Mouse (Mus musculus): ENCODE data around the gene Siah3. TPM values are rescaled to one million over a fixed set of nuclear protein-coding genes. Genes with fewer than 3 reads are reported as not detected.

Gene Siah3
- total RNA-seq, 2 experiments from 2014 or later: 0.07 TPM; not detected in 1

GRCm38 (mm10) chr14:75461770-75462169 lies 6.0 kb downstream of the Siah3 start:
- intact Hi-C loops (cut with DNase I): no loop called here
- DNase-seq: no peak

DNA sequence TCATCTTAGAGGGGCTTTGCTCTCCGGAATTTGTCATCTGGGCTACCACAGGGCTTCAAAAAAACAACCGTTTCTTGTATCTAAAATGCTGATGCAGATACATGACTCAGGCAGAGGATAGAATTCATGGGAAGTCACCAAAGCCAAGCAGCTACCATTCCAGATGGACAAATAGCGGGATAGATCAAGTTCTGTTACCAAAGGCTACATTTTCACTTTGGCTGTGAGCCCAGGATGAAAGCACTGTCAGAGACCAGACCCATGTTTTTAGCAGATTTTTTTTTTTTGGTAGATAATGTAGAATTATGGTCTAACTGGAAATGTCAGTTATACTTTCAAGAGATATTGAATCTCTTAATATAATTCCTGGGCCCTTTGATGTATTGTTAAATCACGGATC lies 7.4 kb downstream of the Siah3 start:
- intact Hi-C loops (cut with DNase I): no loop called here

GRCm38 (mm10) chr14:75468941-75469340 lies 13.2 kb downstream of the Siah3 start:
- intact Hi-C loops (cut with DNase I): no loop called here
- no peak for DNase-seq

More for the DNA sequence above, 7.4 kb downstream of the Siah3 start:
- no peak for DNase-seq

- DNase-seq: peak; percentile 11 to 17
- intact Hi-C loops (cut with DNase I): no loop called here
Observed at GRCm38 (mm10) chr14:75473061-75473930, 17.5 kb downstream of the Siah3 start.

DNA sequence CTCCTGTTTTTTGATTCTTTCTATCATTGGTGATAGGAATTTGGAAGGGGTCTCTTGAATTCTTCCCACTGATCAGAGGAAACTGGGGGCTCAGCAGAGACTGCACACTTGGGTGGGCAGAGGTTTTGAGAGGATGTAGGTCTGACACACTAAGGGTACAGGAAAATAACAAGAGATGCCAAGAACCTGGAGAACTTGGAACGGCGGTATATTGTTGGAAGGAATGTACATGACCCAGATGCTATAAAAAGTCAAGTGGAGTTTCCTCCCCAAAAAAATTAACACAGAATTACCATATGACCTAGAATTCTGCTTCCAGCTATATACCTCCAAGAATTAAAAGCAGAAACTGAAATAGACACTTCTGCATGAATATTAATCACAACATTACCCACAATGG lies 20.1 kb downstream of the Siah3 start:
- intact Hi-C loops (cut with DNase I): no loop called here
- DNase-seq: no peak

DNA sequence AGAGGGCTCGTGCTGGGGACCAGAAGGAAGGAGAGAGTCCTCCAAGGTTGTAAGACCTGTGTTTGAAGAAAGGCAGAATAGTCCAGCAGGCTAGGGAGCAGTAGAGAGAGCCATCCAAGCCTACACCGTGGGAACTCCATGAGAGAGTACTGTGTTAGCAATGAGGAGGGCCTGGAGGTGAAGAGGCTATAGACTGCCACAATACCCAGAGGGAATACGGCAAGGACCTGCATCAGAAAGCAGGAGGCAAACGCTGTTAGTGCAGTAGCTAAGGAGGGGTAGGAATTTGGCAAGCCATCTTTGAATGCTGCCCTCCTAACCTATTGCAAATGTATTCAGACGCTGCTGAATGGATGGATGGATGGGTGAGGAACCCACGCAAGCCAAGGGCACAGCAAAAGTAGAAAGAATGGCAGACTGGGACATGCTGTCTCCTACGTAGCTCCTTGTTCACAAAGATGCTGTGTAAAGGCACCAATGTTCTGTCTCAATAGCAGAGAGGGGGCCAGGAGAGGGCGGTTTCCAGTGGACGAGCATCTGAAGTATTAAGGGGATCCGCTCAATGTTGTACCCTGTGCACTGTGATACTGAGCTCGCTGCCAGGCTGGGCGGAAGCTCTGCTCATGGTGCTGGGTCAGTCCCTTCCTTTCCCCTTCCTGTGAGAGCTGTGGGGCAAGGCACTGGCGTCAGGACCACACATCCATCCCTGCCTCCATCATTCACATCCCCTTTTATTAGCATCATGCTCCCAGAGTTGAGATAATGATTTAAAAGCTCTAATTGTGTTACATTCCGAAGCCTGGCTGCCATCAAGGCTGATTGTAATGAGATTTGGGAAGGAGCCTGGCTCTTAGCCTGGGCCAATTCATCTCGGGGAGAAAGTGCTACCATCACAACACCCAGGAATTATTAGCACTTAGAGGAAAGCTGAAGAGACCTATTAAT lies 26.7 kb downstream of the Siah3 start:
- intact Hi-C loops (cut with DNase I): no loop called here

GRCm38 (mm10) chr14:75483176-75483546 lies 27.4 kb downstream of the Siah3 start:
- intact Hi-C loops (cut with DNase I): no loop called here
- no peak for DNase-seq

More for the DNA sequence above, 26.7 kb downstream of the Siah3 start:
- no peak for DNase-seq

GRCm38 (mm10) chr14:75487932-75488331 lies 32.1 kb downstream of the Siah3 start:
- intact Hi-C loops (cut with DNase I): no loop called here
- DNase-seq: no peak

DNA sequence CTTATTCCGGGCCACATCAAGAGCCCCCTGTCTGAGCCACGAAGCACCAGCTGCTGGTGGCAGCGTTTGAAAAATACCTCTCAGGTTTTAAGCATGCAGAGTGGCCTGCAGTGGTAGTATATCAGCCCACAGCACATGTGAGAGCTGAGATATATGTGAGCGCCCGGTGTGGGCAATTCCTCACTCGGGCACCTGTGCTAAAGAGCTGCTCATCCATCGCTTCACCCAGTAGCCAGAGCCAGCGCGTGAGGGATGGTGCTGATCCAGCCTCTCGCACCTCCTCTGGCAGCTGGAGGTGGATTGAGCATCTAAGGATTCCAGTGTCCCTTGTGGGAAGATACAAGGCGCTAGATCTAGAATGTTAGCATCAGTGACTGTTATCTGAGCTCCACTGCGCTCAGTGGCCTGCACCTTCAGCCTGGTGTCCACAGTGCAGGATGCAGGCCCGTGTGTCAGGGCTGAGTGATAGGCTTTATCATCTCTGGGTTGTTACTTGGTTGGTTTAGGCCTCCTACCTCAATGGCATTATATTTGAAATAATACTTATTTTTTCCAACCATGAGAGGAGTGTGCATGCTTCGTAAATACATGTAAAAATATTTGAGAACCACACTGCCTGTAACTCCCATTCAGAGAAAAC lies 37.9 kb downstream of the Siah3 start:
- intact Hi-C loops (cut with DNase I): no loop called here
- DNase-seq: no peak

- no peak for DNase-seq
- intact Hi-C loops (cut with DNase I): no loop called here
Observed at GRCm38 (mm10) chr14:75494926-75495325, 39.1 kb downstream of the Siah3 start.

- intact Hi-C loops (cut with DNase I): no loop called here
- DNase-seq: no peak
Observed at GRCm38 (mm10) chr14:75501501-75501990, 45.8 kb downstream of the Siah3 start.

- intact Hi-C loops (cut with DNase I): no loop called here
- peak; percentile 72 to 75 for DNase-seq
Observed at GRCm38 (mm10) chr14:75502446-75502845, 46.7 kb downstream of the Siah3 start.

GRCm38 (mm10) chr14:75504255-75504654 lies 48.5 kb downstream of the Siah3 start:
- no peak for DNase-seq
- intact Hi-C loops (cut with DNase I): no loop called here

DNA sequence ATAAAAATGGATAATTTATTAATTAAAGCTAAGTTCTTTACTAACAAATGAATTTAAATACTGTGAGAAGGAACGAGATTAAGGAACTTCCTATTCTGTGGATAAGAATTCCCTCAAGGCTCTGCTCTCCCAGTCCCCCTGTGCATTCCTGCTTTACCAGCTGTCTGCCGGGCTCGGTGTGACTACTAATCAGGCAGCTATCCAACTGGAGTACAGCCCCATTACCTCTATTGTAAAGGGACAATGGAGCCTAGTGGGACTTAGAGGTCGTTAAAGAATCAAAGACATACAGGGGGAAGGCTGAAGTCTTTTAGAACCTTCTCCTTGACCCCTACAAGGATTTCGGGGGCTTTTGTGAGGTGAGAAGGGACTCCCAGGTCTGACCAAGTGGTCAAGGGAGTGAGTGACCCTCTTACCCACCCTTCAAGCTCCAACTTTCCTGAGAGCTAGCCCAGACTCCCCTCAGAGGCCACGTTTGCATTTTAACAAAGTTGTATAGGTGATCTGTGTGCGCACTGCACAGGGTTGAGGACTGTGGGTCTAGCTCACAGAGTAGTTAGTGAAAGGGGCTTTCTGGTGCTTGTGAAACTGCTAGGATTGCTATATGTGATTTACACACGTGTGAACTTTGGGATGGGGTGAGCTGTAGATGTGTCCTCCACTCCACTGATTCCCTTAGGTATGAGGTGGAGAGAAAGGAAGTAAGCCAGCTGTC lies 49.5 kb downstream of the Siah3 start:
- intact Hi-C loops (cut with DNase I): no loop called here
- DNase-seq: no peak

- intact Hi-C loops (cut with DNase I): no loop called here
- no peak for DNase-seq
Observed at GRCm38 (mm10) chr14:75506246-75506645, 50.5 kb downstream of the Siah3 start.

- no peak for DNase-seq
- intact Hi-C loops (cut with DNase I): no loop called here
Observed at GRCm38 (mm10) chr14:75510125-75510524, 54.3 kb downstream of the Siah3 start.

- DNase-seq: no peak
- intact Hi-C loops (cut with DNase I): no loop called here
Observed at GRCm38 (mm10) chr14:75512946-75513345, 57.2 kb downstream of the Siah3 start.

DNA sequence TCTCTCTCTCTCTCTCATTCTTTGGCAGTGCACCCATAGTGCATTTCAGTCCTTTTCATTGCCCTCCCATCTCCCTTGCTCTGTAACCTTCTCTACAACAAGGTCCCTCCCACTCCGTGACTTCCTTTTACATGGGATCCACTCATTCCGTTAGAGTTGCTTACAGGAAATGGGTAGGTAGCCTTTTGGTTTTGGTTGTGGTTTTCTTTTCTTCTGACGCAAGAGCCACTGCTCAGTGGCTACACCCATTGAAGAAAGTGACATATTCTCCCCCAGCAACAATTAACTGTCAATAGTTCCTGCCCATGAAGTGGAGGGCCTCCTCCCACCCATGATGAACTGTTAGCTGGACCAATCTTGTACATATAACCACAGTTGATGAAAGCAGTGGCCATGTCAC lies 60.4 kb downstream of the Siah3 start:
- intact Hi-C loops (cut with DNase I): no loop called here
- no peak for DNase-seq

DNA sequence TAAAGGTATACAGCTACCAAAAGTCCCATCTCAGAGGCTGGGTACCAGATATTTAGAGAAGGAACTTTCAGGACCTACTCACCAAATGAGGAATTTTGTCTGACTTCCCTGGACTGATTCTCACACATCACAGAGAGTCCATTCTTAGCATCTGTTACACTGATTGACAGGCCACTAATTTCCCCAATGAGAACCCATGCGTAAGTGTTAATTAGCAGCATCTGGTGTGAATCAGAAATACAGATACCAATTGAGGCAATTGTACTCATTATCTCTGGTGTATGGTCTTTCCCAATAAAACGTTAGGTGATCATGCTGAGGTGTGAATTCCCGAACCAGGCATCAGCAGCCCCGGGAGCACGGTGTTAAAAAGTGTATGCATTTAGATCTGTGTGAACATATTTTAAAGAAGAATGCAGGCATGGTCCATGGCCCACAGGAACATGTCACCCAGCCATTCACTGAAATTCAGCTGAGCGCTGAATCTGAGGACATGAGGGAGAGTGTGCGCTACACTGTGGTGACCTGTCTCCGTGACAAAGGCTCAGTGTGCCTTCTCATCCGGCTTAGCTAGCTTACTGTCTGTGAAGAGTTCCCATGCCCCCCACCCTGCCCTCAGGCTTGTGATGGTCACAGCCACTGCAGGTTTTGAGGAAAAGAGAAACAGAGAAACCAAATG lies 61.3 kb downstream of the Siah3 start:
- DNase-seq: no peak
- intact Hi-C loops (cut with DNase I): no loop called here
